Mouse (Mus musculus): ENCODE results near the gene Il1f5. TPM values are rescaled to one million over a fixed set of nuclear protein-coding genes. Genes with fewer than 3 reads are reported as not detected.
A peak's percentile ranks its signal among the peaks of the same experiment; 100 is the strongest.

Gene Il1f5
- not detected in 2 replicates for polyA plus RNA-seq (2011; ENCODE audit: insufficient read length, low read depth, missing spikeins)

DNA sequence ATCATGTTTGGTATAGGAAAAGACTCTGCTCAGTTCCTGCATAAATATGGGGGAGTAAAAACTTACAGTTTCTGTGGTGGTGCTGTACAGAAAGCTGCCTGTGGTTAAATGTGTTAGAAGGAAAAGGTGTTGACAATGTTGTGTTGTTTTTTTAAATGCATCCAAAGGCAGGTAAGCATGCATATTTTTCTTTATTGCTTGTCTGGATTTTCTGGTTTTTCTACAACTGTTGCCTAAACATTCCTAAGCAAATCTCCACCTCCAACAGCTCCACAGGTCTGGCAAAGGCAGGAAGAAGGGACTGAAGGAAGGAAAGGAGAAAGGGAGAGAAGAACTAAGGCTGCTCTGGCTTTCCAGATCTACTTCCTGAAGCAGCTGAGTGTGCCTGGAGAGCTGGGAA lies at the start of gene Il1f5:
TSS of gene Il1f5 (plus strand) at position 301 of the 400 bp plus-strand sequence.
- TF ChIP-seq CTCF (IDR thresholded peaks at IDR 0.05; ENCODE audit: borderline replicate concordance, insufficient read depth, low read length) (no peak), POLR2A (IDR thresholded peaks at IDR 0.05; ENCODE audit: low read depth, low read length) (no peak)
- Histone ChIP-seq H3K27ac (ENCODE audit: insufficient read depth, low read length) (no peak within 1 kb of the TSS), H3K4me3 (ENCODE audit: insufficient read depth, low read length) (no peak within 1 kb of the TSS), H3K4me1 (ENCODE audit: control insufficient read depth, insufficient read depth, low read length) (no peaks in the 10 kb centered on the region)

DNA sequence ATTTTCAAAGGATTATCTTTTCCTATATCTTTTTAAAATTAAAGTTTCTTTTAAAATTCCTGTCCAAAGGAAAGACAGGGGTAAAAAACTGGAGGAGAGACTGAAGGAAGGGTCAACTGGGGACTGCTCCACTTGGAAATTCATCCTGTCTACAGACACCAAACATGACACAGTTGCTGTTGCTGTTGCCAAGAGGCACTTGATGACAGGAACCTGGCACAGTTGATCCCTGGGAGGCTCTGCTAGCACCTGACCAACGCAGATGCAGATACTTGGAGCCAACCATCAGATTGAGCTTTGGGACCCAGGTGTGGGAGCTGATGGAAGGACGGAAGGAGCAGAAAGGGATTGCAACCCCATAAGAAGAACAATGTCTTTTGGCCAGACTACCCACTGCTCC lies 49.6 kb upstream of the Il1f5 start:
- Histone ChIP-seq H3K27ac (ENCODE audit: insufficient read depth, low read length) (no peak overlapping the region), H3K4me3 (ENCODE audit: insufficient read depth, low read length) (no peak overlapping the region), H3K4me1 (ENCODE audit: control insufficient read depth, insufficient read depth, low read length) (no peaks in the 10 kb centered on the region)
- no peak for TF ChIP-seq POLR2A (IDR thresholded peaks at IDR 0.05; ENCODE audit: low read depth, low read length)
- no peak for TF ChIP-seq CTCF (IDR thresholded peaks at IDR 0.05; ENCODE audit: borderline replicate concordance, insufficient read depth, low read length)

GRCm38 (mm10) chr2:24267503-24267902 lies 9.3 kb upstream of the Il1f5 start:
- TF ChIP-seq POLR2A (IDR thresholded peaks at IDR 0.05; ENCODE audit: low read depth, low read length) (no peak), CTCF (IDR thresholded peaks at IDR 0.05; ENCODE audit: borderline replicate concordance, insufficient read depth, low read length) (no peak)
- no peak overlapping the region for H3K4me3 ChIP-seq (ENCODE audit: insufficient read depth, low read length)
- H3K4me1 ChIP-seq (ENCODE audit: control insufficient read depth, insufficient read depth, low read length): no peaks in the 10 kb centered on the region
- H3K27ac ChIP-seq (ENCODE audit: insufficient read depth, low read length): no peak overlapping the region

DNA sequence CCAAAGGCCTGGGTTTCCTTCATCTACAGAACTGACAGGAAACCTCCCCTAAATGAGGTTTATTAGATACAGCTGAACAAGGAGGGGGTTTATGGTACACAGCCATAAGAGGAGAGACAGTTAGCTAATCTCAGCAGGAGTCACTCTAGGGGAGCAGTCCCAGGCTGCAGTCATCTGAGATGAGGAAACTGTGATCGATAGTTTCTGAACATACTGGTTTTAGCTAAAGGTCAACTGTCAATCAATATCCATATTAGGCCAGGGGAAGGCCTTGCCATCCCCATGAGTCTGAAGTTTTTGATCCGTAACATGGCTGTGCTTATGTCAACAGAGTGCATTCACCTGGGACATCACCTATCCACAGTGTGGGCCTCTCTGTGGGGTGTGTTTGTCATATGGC lies 3.1 kb upstream of the Il1f5 start:
- Histone ChIP-seq H3K27ac (ENCODE audit: insufficient read depth, low read length) (no peak overlapping the region), H3K4me3 (ENCODE audit: insufficient read depth, low read length) (no peak overlapping the region), H3K4me1 (ENCODE audit: control insufficient read depth, insufficient read depth, low read length) (no peaks in the 10 kb centered on the region)
- TF ChIP-seq POLR2A (IDR thresholded peaks at IDR 0.05; ENCODE audit: low read depth, low read length): no peak
- no peak for TF ChIP-seq CTCF (IDR thresholded peaks at IDR 0.05; ENCODE audit: borderline replicate concordance, insufficient read depth, low read length)

- Histone ChIP-seq H3K4me3 (ENCODE audit: insufficient read depth, low read length) (no peak overlapping the region), H3K27ac (ENCODE audit: insufficient read depth, low read length) (no peak overlapping the region), H3K4me1 (ENCODE audit: control insufficient read depth, insufficient read depth, low read length) (no peaks in the 10 kb centered on the region)
- no peak for TF ChIP-seq POLR2A (IDR thresholded peaks at IDR 0.05; ENCODE audit: low read depth, low read length)
- TF ChIP-seq CTCF (IDR thresholded peaks at IDR 0.05; ENCODE audit: borderline replicate concordance, insufficient read depth, low read length): no peak
Measured at GRCm38 (mm10) chr2:24275146-24275545, 1.6 kb upstream of the Il1f5 start.

- Histone ChIP-seq H3K4me1 (ENCODE audit: control insufficient read depth, insufficient read depth, low read length) (no peaks in the 10 kb centered on the region), H3K4me3 (ENCODE audit: insufficient read depth, low read length) (no peak within 1 kb of the TSS), H3K27ac (ENCODE audit: insufficient read depth, low read length) (no peak within 1 kb of the TSS)
- TF ChIP-seq CTCF (IDR thresholded peaks at IDR 0.05; ENCODE audit: borderline replicate concordance, insufficient read depth, low read length): no peak
- TF ChIP-seq POLR2A (IDR thresholded peaks at IDR 0.05; ENCODE audit: low read depth, low read length): no peak
Measured at GRCm38 (mm10) chr2:24290896-24291295, 14.1 kb downstream of the Il1f5 start, which contains the start of gene Il1f10. TSS of gene Il1f10 (plus strand) at chr2:24291196.

- TF ChIP-seq CTCF (IDR thresholded peaks at IDR 0.05; ENCODE audit: borderline replicate concordance, insufficient read depth, low read length) (no peak), POLR2A (IDR thresholded peaks at IDR 0.05; ENCODE audit: low read depth, low read length) (no peak)
- Histone ChIP-seq H3K4me1 (ENCODE audit: control insufficient read depth, insufficient read depth, low read length) (no peaks in the 10 kb centered on the region), H3K4me3 (ENCODE audit: insufficient read depth, low read length) (no peak overlapping the region), H3K27ac (ENCODE audit: insufficient read depth, low read length) (peak overlapping the region; percentile 60)
Measured at GRCm38 (mm10) chr2:24294616-24295015, 17.9 kb downstream of the Il1f5 start.

GRCm38 (mm10) chr2:24296837-24297236 lies 20.1 kb downstream of the Il1f5 start:
- Histone ChIP-seq H3K27ac (ENCODE audit: insufficient read depth, low read length) (no peak overlapping the region), H3K4me1 (ENCODE audit: control insufficient read depth, insufficient read depth, low read length) (no peaks in the 10 kb centered on the region), H3K4me3 (ENCODE audit: insufficient read depth, low read length) (no peak overlapping the region)
- TF ChIP-seq POLR2A (IDR thresholded peaks at IDR 0.05; ENCODE audit: low read depth, low read length): no peak
- TF ChIP-seq CTCF (IDR thresholded peaks at IDR 0.05; ENCODE audit: borderline replicate concordance, insufficient read depth, low read length): no peak

DNA sequence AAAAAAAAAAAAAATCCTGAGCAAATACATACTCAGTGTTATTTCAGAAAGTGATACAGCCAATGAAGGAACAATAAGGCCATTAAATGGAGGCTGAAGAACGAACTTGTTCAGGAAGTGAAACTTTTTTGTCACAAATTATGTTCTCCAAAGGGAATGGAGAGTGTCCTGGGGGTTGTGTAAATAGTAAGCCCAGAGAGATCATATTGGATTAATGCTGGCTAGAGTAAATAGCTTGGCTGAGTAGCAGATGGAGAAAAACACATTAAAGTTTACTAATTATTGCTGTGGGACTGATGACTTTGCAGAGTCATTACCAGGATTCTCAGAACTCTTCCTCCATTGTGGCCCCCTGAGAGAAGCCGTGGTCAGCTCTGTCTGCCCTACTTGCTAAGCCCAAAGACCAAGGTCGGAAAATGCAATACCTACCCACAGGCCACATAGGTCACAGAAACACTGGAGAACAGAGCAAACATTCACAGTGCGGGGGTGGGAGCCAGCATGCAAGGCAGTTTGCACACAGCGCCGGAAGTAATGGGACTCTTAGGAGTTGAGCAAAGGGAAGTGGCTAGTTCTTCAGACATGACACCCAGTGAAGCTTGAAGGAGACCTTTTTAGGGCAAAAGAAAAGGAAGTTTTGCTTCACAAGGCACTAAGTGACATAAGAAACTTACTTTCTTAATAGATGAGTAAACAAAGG lies 34.7 kb downstream of the Il1f5 start:
- Histone ChIP-seq H3K4me3 (ENCODE audit: insufficient read depth, low read length) (no peak overlapping the region), H3K4me1 (ENCODE audit: control insufficient read depth, insufficient read depth, low read length) (no peaks in the 10 kb centered on the region), H3K27ac (ENCODE audit: insufficient read depth, low read length) (peak overlapping the region; percentile 73)
- no peak for TF ChIP-seq POLR2A (IDR thresholded peaks at IDR 0.05; ENCODE audit: low read depth, low read length)
- TF ChIP-seq CTCF (IDR thresholded peaks at IDR 0.05; ENCODE audit: borderline replicate concordance, insufficient read depth, low read length): no peak

DNA sequence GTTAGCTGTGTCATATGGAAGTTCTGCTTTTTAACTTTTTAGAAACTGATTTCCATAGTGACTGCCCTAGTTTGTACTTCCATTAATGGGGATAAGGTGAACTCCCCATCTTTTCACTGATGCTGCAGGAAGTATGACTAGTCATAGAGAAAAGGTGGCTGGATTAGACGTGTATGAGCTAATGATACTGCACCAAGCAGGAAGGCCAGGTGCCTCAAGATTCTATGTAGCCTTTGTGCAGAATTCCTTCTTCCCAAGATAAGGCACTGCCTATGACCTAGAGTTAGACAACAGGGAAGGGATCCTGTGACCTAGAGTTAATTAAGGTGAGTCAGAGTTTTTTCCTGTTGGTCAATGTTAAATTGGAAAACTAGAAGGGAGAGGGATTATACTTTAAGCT lies 40.2 kb downstream of the Il1f5 start:
- no peak overlapping the region for H3K27ac ChIP-seq (ENCODE audit: insufficient read depth, low read length)
- no peaks in the 10 kb centered on the region for H3K4me1 ChIP-seq (ENCODE audit: control insufficient read depth, insufficient read depth, low read length)
- TF ChIP-seq CTCF (IDR thresholded peaks at IDR 0.05; ENCODE audit: borderline replicate concordance, insufficient read depth, low read length) (no peak), POLR2A (IDR thresholded peaks at IDR 0.05; ENCODE audit: low read depth, low read length) (no peak)
- H3K4me3 ChIP-seq (ENCODE audit: insufficient read depth, low read length): no peak overlapping the region

Data from embryonic fibroblast, embryonic 13.5 days (primary cell).